Mouse (Mus musculus) CD4-positive, CD25-positive, alpha-beta regulatory T cell, adult 2 months (primary cell): ENCODE data around the gene Rbm6.

Source experiments
- DNase-seq: peaks from one replicate; pipeline ENCODE4 v3.0.0-alpha.2; 2012; ENCODE audit warnings: low read depth, low spot score

Gene Rbm6

GRCm38 (mm10) chr9:107880411-107880810 lies 7.4 kb upstream of the Rbm6 start:
- no peak for DNase-seq

- peak; percentile 95 for DNase-seq
Measured at GRCm38 (mm10) chr9:107872350-107873098, 513 bp downstream of the Rbm6 start.

GRCm38 (mm10) chr9:107866081-107866480 lies 7.0 kb downstream of the Rbm6 start:
- no peak for DNase-seq

- DNase-seq, result no peak
Measured at GRCm38 (mm10) chr9:107864493-107864892, 8.5 kb downstream of the Rbm6 start.

GRCm38 (mm10) chr9:107858343-107858742 lies 14.7 kb downstream of the Rbm6 start:
- no peak for DNase-seq

GRCm38 (mm10) chr9:107848922-107849321 lies 24.1 kb downstream of the Rbm6 start:
- DNase-seq, result no peak

GRCm38 (mm10) chr9:107842709-107843108 lies 30.3 kb downstream of the Rbm6 start:
- no peak for DNase-seq

- no peak for DNase-seq
Measured at GRCm38 (mm10) chr9:107838869-107839268, 34.2 kb downstream of the Rbm6 start.

- DNase-seq, result no peak
Measured at GRCm38 (mm10) chr9:107833826-107834225, 39.2 kb downstream of the Rbm6 start.

GRCm38 (mm10) chr9:107831765-107832164 lies 41.3 kb downstream of the Rbm6 start:
- DNase-seq, result no peak

GRCm38 (mm10) chr9:107812132-107812531 lies 60.9 kb downstream of the Rbm6 start:
- peak; percentile 12 for DNase-seq

- DNase-seq, result no peak
Measured at GRCm38 (mm10) chr9:107810985-107811384, 62.1 kb downstream of the Rbm6 start.

GRCm38 (mm10) chr9:107791714-107792113 lies 81.3 kb downstream of the Rbm6 start:
- DNase-seq, result no peak

- DNase-seq, result no peak
Measured at GRCm38 (mm10) chr9:107782536-107783203, 90.4 kb downstream of the Rbm6 start.

- no peak for DNase-seq
Measured at GRCm38 (mm10) chr9:107776809-107777208, 96.2 kb downstream of the Rbm6 start.

- no peak for DNase-seq
Measured at GRCm38 (mm10) chr9:107774411-107774810, 98.6 kb downstream of the Rbm6 start.

- DNase-seq, result no peak
Measured at GRCm38 (mm10) chr9:107771782-107772181, 101.3 kb downstream of the Rbm6 start.

- peak; percentile 98 for DNase-seq
Measured at GRCm38 (mm10) chr9:107770374-107771290, 102.4 kb downstream of the Rbm6 start, which contains the start of gene Rbm5. Gene Rbm5 (minus strand): TSS chr9:107770996.

- DNase-seq, result no peak
Measured at GRCm38 (mm10) chr9:107770037-107770373, 103.0 kb downstream of the Rbm6 start.

GRCm38 (mm10) chr9:107769445-107770000 lies 103.5 kb downstream of the Rbm6 start:
- peak; percentile 31 for DNase-seq

GRCm38 (mm10) chr9:107768851-107769250 lies 104.2 kb downstream of the Rbm6 start:
- DNase-seq, result no peak

- no peak for DNase-seq
Measured at GRCm38 (mm10) chr9:107759593-107759992, 113.4 kb downstream of the Rbm6 start.
